Mouse (Mus musculus) thymus, adult 18-20 months (tissue): ENCODE measurements at regions not wholly inside any gene's neighbourhood (a gene's known extent, or its start where the extent isn't known, plus 50 kb on each side); places are given as distances from the start of the nearest gene placed in this dataset.

Experiments
- DNase-seq, 2 experiments: peaks; one replicate each; pipeline ENCODE4 v3.0.0; 2022; ENCODE audit warnings: mixed read lengths in 2 of 2

- no peak for DNase-seq
Observed at GRCm38 (mm10) chr7:115192992-115193761, 449.7 kb downstream of the Insc start.

GRCm38 (mm10) chr7:115204916-115205315, 461.4 kb downstream of the Insc start:
- no peak for DNase-seq

GRCm38 (mm10) chr7:115206479-115207134, 463.1 kb downstream of the Insc start:
- DNase-seq, result no peak

GRCm38 (mm10) chr7:115208781-115209180, 465.3 kb downstream of the Insc start:
- DNase-seq, result no peak

GRCm38 (mm10) chr7:115210012-115210411, 466.5 kb downstream of the Insc start:
- no peak for DNase-seq

GRCm38 (mm10) chr7:115216838-115217237, 473.3 kb downstream of the Insc start:
- peak; percentile 43 to 58 for DNase-seq

GRCm38 (mm10) chr7:115217255-115217654, 473.8 kb downstream of the Insc start:
- DNase-seq, result peak in 1 of 2 experiments; percentile 4

- DNase-seq, result no peak
Observed at GRCm38 (mm10) chr7:115217712-115218111, 474.2 kb downstream of the Insc start.

- peak in 1 of 2 experiments; percentile 15 for DNase-seq
Observed at GRCm38 (mm10) chr7:115218596-115219180, 475.2 kb downstream of the Insc start.

GRCm38 (mm10) chr7:115222642-115223041, 479.1 kb downstream of the Insc start:
- no peak for DNase-seq

- DNase-seq, result no peak
Observed at GRCm38 (mm10) chr7:115230525-115230924, 487.0 kb downstream of the Insc start.

GRCm38 (mm10) chr7:115233850-115234436, 490.4 kb downstream of the Insc start:
- DNase-seq, result no peak

- no peak for DNase-seq
Observed at GRCm38 (mm10) chr7:115237131-115237530, 493.6 kb downstream of the Insc start.

GRCm38 (mm10) chr7:115251591-115252369, 508.3 kb downstream of the Insc start:
- no peak for DNase-seq

- no peak for DNase-seq
Observed at GRCm38 (mm10) chr7:115252370-115252750, 508.9 kb downstream of the Insc start.

GRCm38 (mm10) chr7:115258626-115259025, 515.1 kb downstream of the Insc start:
- no peak for DNase-seq

- DNase-seq, result no peak
Observed at GRCm38 (mm10) chr7:115263082-115263481, 519.6 kb downstream of the Insc start.

GRCm38 (mm10) chr7:115266141-115266540, 522.6 kb downstream of the Insc start:
- DNase-seq, result no peak

GRCm38 (mm10) chr7:115270803-115271202, 527.3 kb downstream of the Insc start:
- DNase-seq, result no peak

- DNase-seq, result no peak
Observed at GRCm38 (mm10) chr7:115274836-115275235, 531.3 kb downstream of the Insc start.

- no peak for DNase-seq
Observed at GRCm38 (mm10) chr7:115290801-115291417, 547.4 kb downstream of the Insc start.

- DNase-seq, result no peak
Observed at GRCm38 (mm10) chr7:115294655-115295230, 551.2 kb downstream of the Insc start.
